Mouse (Mus musculus): ENCODE results near the gene Brip1.
"Not testable (repeated sequence)": the region's sequence is repeated elsewhere in the genome, so short reads cannot be mapped to it uniquely, and the experiment has no call there.

The Brip1 gene

GRCm38 (mm10) chr11:86201037-86201786 lies at the start of gene Brip1:
Gene Brip1, minus strand, starts transcription at chr11:86201193.
- peak; percentile 90 for DNase-seq

DNA sequence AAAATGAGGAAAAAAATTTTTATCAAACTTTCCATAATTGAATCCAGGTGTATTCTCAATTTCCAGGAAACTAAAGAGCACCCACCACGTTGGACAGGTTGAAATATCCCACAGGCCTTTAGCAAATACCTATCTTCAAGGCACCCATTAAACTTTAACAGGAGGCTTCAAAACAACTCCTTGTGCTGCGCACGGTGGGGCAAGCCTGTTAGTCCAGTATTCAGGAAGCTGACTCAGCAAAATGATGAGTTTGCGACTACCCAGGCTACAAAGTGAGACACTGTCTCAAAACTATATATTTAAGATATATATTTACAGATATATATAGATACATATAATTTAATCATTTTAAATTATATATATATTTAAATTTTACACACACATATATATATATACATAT lies 31.5 kb upstream of the Brip1 start:
- DNase-seq: no peak

DNA sequence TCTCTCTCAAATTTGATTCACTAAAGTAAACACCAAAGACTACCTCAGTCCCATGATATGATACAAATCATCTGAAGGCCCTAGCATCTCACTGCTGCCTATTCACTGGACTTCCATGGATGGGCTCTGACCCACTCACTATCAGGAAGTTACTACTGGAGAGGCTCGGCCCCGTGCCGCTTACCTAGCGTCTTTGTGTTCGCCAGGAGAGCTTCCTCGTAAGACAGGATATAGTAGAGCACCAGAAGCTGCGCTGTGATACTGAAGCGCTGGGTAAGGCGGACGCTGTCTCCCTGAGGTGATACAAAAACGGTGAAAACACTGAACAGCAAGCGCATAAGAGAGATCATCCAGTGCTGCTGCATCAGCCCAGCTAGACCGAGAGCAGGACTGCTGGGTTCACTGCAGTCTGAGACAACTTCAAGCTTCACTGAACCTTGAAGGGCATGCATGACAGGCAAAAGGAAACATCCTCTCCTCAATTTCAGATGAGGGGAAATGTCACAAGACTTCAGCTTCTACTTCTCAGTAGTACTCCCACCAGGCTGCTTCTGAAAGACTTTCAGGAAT lies 30.9 kb upstream of the Brip1 start:
- no peak for DNase-seq

GRCm38 (mm10) chr11:86226646-86227180 lies 25.7 kb upstream of the Brip1 start:
- DNase-seq: no peak

DNA sequence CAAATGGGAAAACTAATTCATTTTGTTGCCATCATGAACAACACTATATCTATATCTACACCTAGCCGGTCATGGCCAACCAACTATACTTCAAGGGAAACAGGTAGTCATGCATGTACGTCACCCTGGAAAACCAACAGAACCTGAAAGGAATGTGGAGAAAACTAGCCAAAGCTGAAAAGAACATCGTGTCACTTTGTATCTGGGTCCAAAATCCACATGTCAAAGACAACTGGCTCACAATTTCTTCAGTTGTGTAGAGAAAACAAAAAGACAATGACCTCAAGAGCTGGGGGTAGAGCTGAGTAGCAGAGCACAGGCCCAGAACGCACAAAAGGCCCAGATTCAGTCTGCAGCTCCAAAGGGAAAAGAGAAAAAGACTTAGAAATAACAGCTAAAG lies 24.8 kb upstream of the Brip1 start:
- DNase-seq: no peak

GRCm38 (mm10) chr11:86211803-86212202 lies 10.8 kb upstream of the Brip1 start:
- no peak for DNase-seq

GRCm38 (mm10) chr11:86209123-86209522 lies 8.1 kb upstream of the Brip1 start:
- no peak for DNase-seq

DNA sequence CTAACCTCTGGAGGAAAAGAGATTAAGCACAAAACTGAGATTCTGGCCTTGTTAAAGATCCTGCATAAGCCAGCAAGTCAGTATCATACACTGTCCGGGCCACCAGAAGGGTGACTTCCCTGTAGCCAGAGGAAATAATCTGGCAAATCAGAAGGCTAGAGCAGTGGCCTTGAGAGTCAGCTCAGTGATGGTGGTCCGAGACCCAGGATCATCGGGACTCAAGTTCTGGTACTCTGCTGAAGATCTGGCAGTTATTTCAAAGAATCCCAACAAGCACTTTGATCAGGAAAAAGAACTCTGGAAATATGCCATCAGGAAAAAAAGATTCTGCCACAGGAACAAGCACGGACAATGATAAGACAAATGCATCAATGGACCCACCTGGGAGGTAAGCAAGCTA lies 4.9 kb upstream of the Brip1 start:
- no peak for DNase-seq

- DNase-seq: no peak
Measured at GRCm38 (mm10) chr11:86205031-86205430, 4.0 kb upstream of the Brip1 start.

GRCm38 (mm10) chr11:86201901-86202675 lies 1.1 kb upstream of the Brip1 start:
- DNase-seq: peak; percentile 16

DNA sequence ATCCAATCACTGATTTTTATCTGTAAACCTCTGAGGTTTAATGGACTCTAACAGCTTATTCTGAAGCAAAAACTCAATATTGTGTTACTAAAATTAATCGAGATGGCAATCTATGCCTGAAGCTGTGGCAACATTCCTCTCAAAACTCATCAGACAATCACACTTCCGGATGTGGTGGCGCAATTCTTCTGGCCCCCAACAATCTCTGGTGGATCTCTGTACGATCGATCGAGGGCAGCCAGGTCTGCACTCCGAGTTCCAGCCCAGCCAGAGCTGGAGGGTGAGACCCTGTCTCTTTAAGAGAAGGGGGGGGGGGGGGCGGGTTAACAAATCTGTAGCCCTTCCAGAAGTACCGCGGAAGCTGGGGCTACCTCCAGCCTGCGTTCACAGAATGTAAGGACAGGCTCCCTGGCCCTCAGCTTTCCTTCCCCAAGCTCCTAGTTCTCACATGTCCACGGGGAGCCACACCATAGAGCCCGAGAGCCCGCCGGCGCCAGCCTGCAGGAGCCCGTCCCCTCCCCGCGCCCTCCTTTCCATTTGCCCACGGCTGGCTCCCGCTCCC lies 452 bp downstream of the Brip1 start:
- DNase-seq: no peak

- no peak for DNase-seq
Measured at GRCm38 (mm10) chr11:86199733-86200132, 1.3 kb downstream of the Brip1 start.

DNA sequence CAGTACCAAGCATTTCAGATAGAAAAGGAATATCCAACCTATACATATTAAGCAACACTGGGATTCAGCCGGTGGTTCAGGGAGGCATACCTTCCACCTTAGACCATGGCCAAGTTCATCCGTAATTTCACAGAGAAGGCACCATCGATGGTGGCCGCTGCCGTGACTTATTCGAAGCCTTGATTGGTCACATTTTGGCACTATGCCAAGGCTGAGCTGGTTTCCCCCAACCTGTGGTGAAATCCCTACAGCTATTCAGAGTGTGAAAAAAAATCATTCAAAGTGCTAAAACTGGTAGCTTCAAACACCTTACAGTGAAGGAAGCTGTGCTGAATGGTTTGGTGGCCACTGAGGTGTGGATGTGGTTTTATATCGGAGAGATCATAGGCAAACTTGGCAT lies 15.8 kb downstream of the Brip1 start:
- not testable (repeated sequence) for DNase-seq

DNA sequence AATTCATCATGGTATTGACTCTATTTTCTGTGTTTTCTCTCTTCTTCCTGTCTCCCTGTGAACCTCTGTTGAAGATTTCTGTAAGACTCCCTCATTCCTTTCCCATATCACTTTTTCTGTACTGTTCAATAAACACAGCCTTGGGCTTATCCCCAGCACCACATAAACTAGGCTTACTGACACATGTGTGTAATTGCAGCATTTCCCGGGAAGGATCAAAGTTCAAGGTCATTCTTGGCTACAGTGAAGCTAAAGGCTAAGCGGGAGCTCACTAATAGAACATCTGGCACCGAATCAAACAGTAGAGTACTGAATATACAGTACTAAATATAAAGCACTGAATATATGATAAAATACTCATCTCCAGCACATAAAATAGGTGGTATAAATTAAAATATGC lies 25.2 kb downstream of the Brip1 start:
- no peak for DNase-seq

DNA sequence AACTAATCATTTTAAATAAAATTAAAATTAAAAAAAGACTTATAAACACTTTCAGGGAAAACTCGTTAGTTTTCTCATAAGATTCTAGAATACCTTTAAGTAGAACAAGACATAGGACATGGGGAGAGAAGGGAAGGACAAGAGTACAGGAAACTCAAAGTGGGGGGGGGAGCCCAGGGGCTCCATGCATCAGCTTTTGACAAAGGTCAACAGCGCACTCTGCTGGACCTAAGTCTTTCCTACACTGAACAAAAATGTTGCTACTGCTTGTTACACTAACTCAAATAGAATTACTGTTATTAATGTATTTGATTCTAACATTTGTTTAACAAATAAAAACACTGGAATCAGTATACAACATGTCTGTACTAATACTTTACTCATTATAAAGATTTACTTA lies 26.8 kb downstream of the Brip1 start:
- peak; percentile 7 for DNase-seq

GRCm38 (mm10) chr11:86170743-86171142 lies 30.2 kb downstream of the Brip1 start:
- no peak for DNase-seq

DNA sequence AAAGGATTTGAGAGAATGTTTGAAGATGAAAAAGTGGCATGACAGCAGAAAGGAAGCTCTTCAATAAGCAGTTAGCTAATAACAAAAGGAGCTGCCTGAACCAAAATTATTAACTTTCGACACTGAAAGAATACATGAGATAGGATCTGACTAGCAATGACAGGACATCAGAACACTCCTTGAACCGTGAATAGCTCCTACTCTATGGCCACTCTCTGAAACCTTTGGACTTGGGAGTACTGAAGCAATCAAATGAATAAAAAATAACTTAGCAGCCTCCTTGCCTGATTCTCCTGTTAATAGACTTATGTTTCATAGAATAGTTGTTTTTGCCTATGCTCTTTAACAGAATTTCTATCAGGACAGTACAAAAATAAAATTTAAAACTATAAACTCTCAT lies 40.7 kb downstream of the Brip1 start:
- no peak for DNase-seq

DNA sequence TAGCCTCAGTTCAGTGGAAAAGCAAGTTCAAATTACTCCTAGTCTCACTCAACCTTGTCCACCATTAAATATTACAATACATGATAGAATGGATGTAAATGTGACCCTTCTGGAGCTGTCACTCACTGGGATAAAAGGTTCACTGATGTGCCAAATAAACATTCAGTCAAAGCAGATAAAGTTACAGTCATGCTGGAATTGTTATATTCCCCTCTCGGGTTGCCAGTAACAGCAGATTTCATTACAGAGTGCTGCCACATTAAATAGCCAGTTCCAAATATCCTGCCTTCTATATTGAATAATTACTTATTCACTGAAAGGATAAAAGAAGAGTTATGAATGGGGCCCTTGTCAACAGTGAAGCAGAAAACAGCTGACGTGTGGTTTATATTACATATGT lies 42.0 kb downstream of the Brip1 start:
- DNase-seq: no peak

GRCm38 (mm10) chr11:86155638-86156037 lies 45.4 kb downstream of the Brip1 start:
- no peak for DNase-seq

DNA sequence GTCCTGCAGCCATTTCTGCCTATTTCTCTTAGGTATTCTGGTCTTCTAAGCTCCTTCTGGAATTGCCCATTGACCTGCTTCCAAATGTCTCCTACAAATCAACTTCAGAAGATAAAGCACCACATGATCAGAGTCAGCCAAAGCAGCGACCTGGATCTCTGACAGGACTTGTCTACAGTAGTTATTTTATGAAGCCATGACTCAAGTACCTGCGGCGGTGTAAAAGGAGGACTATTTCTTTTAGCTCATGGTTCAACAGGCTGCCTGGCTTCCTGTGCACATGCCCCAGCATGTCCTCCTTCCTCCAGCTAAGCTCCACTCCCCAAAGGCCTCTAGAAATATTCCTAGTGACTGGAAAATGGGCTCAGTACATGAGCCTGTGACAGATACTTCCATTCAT lies 69.7 kb downstream of the Brip1 start:
- no peak for DNase-seq

- no peak for DNase-seq
Measured at GRCm38 (mm10) chr11:86117078-86117869, 83.7 kb downstream of the Brip1 start.

GRCm38 (mm10) chr11:86115955-86116354 lies 85.0 kb downstream of the Brip1 start:
- no peak for DNase-seq

DNA sequence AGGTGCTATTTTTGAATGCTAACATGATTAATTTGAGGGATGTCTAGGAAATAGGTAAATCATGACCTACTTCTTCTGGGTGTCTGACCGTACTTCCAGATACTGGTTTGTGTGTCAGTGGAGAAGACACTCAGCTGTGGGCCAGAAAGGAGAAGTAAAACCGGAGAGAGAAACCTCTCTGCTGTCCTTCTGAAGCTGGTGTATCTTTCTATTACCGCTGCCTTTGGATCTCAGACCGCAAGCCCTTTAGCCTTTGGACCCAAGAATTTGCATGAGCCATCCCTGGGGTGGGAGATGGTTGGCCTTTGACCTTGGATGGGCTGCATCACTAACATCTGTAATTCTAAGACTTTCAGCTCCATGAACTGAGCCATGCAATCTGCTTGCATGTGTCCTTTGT lies 93.7 kb downstream of the Brip1 start:
- no peak for DNase-seq

Measured in cerebellum, adult 9-10 months (tissue).